Mouse (Mus musculus) ovary, postnatal 10 days (tissue): Measurements from ENCODE around the gene Smg6.

ENCODE experiments used
- DNase-seq: peaks from one replicate; pipeline ENCODE4 v3.0.0; 2022; ENCODE audit warnings: low spot score

Smg6 gene

GRCm38 (mm10) chr11:75118141-75118540 is 192.5 kb downstream of the Smg6 start:
- DNase-seq = no peak

- no peak for DNase-seq
Measured at GRCm38 (mm10) chr11:75119298-75119697, 193.7 kb downstream of the Smg6 start.

- DNase-seq = no peak
Measured at GRCm38 (mm10) chr11:75119841-75120240, 194.2 kb downstream of the Smg6 start.

GRCm38 (mm10) chr11:75121348-75121747 is 195.7 kb downstream of the Smg6 start:
- no peak for DNase-seq

GRCm38 (mm10) chr11:75124406-75124805 is 198.8 kb downstream of the Smg6 start:
- DNase-seq = no peak

GRCm38 (mm10) chr11:75126384-75126783 is 200.8 kb downstream of the Smg6 start:
- no peak for DNase-seq

- DNase-seq = no peak
Measured at GRCm38 (mm10) chr11:75129481-75129880, 203.9 kb downstream of the Smg6 start.

- DNase-seq = no peak
Measured at GRCm38 (mm10) chr11:75131300-75131699, 205.7 kb downstream of the Smg6 start.

- DNase-seq = no peak
Measured at GRCm38 (mm10) chr11:75132278-75132677, 206.7 kb downstream of the Smg6 start.

GRCm38 (mm10) chr11:75133391-75133790 is 207.8 kb downstream of the Smg6 start:
- no peak for DNase-seq

- DNase-seq = no peak
Measured at GRCm38 (mm10) chr11:75133951-75134350, 208.3 kb downstream of the Smg6 start.

GRCm38 (mm10) chr11:75134485-75135068 is 209.0 kb downstream of the Smg6 start:
- DNase-seq = no peak

- no peak for DNase-seq
Measured at GRCm38 (mm10) chr11:75135358-75135757, 209.7 kb downstream of the Smg6 start.

- no peak for DNase-seq
Measured at GRCm38 (mm10) chr11:75136666-75137398, 211.2 kb downstream of the Smg6 start.

- no peak for DNase-seq
Measured at GRCm38 (mm10) chr11:75139122-75139963, 213.7 kb downstream of the Smg6 start.

GRCm38 (mm10) chr11:75140431-75140830 is 214.8 kb downstream of the Smg6 start:
- no peak for DNase-seq

GRCm38 (mm10) chr11:75141038-75141437 is 215.4 kb downstream of the Smg6 start:
- no peak for DNase-seq

GRCm38 (mm10) chr11:75141913-75142312 is 216.3 kb downstream of the Smg6 start:
- no peak for DNase-seq

GRCm38 (mm10) chr11:75142749-75143148 is 217.1 kb downstream of the Smg6 start:
- no peak for DNase-seq

GRCm38 (mm10) chr11:75145841-75146240 is 220.2 kb downstream of the Smg6 start:
- DNase-seq = no peak

- DNase-seq = no peak
Measured at GRCm38 (mm10) chr11:75147106-75147845, 221.7 kb downstream of the Smg6 start.

GRCm38 (mm10) chr11:75147846-75148168 is 222.2 kb downstream of the Smg6 start:
- no peak for DNase-seq
